ENCODE assay signal across 24 mouse cellular contexts in genomic region chr12:55422057-55422456, GRCm38 (mm10). TPM values are rescaled to one million over a fixed set of nuclear protein-coding genes. Genes with fewer than 3 reads are reported as not detected.
DNase-seq lines count a peak whose midpoint lies in the region; ATAC-seq and TF ChIP-seq lines count a peak whose summit lies in the region.
"Had no signal": no experiment of that assay in that cellular context is flagged by ENCODE, and none has a peak within 500 bp of the region (broad histone marks: within the 10 kb centered on the region; RNA-seq: fewer than 3 reads in every experiment).

No protein-coding gene starts in this region.

- ATAC-seq in heart, embryonic 16.5 days (replicated peaks; ENCODE audit: extremely low read depth, insufficient read depth, low FRiP score), result peak; percentile 69; the same call in 1 of the 2 replicates
- peak; percentile 72 for ATAC-seq in common myeloid progenitor, adult 5-6 weeks (replicated peaks; ENCODE audit: low read depth, poor library complexity, severe bottlenecking)
- no peak for ATAC-seq in forebrain, embryonic 13.5 days
- ATAC-seq: forebrain, postnatal 0 days; hindbrain, embryonic 16.5 days; intestine, postnatal 0 days; liver, embryonic 12.5 days had no signal

- no peak overlapping the region for H3K9ac ChIP-seq in heart, embryonic 16.5 days (ENCODE audit: low read length)
- no peak overlapping the region for H3K9ac ChIP-seq in forebrain, embryonic 13.5 days
- H3K9ac ChIP-seq: embryonic facial prominence, embryonic 12.5 days; forebrain, postnatal 0 days; kidney, embryonic 15.5 days; liver, embryonic 12.5 days had no signal

- H3K4me3 ChIP-seq in heart, embryonic 16.5 days (ENCODE audit: low read length), result no peak overlapping the region
- no peak overlapping the region for H3K4me3 ChIP-seq in spleen, adult 2 months (ENCODE audit: extremely low read depth, insufficient read depth, insufficient read length)
- H3K4me3 ChIP-seq in forebrain, embryonic 13.5 days, result no peak overlapping the region
- H3K4me3 ChIP-seq: embryonic facial prominence, embryonic 12.5 days; erythroblast, embryonic 14.5 days; kidney, embryonic 15.5 days; liver, embryonic 12.5 days; midbrain, embryonic 10.5 days had no signal

- whole genome bisulfite sequencing in heart, embryonic 16.5 days, result 19% methylated on average over 3 of the region's 3 CpGs
- WGBS in spleen, adult 2 months, result 3% methylated on average over 3 of the region's 3 CpGs
- WGBS in forebrain, embryonic 13.5 days, result 45% methylated on average over 3 of the region's 3 CpGs

- no peak for TF ChIP-seq POLR2A in spleen, adult 2 months (IDR thresholded peaks at IDR 0.05; ENCODE audit: low read depth, low read length)

- DNase-seq in heart, adult 8-10 months (ENCODE audit: low spot score), result no peak
- peak in 1 of 2 experiments; percentile 34 for DNase-seq in spleen, adult 2 months (ENCODE audit: low read depth in 1 of 2, low spot score in 2 of 2)
- no peak for DNase-seq in spleen, adult 18-20 months
- DNase-seq in thymus, postnatal 25 days, result peak; percentile 52
- no peak for DNase-seq in left cerebral cortex, adult 9 months (ENCODE audit: low spot score in 2 of 2)
- DNase-seq: cerebellum, adult 2 months; forebrain, postnatal 0 days; heart, postnatal 4 days; kidney, postnatal 4 days; layer of hippocampus, adult 9-11 months; lung, postnatal 4 days; retina, postnatal 1 day; right cerebral cortex, postnatal 4 days had no signal

- H3K4me2 ChIP-seq in heart, embryonic 16.5 days (ENCODE audit: low read depth, low read length), result no peak overlapping the region
- no peak overlapping the region for H3K4me2 ChIP-seq in forebrain, embryonic 13.5 days
- H3K4me2 ChIP-seq: embryonic facial prominence, embryonic 12.5 days; heart, embryonic 11.5 days; kidney, embryonic 15.5 days; liver, embryonic 12.5 days had no signal

- no peak for TF ChIP-seq CTCF in spleen, adult 2 months (IDR thresholded peaks at IDR 0.05; ENCODE audit: extremely low read depth, insufficient read depth, insufficient read length, insufficient replicate concordance)

- H3K4me1 ChIP-seq in heart, embryonic 16.5 days (ENCODE audit: control insufficient read depth, insufficient read depth, low read length), result peaks cover 6% of the 10 kb centered on the region
- peaks cover 7% of the 10 kb centered on the region; the same call in 1 of the 2 replicates for H3K4me1 ChIP-seq in spleen, adult 2 months (ENCODE audit: control insufficient read depth, insufficient read depth, insufficient read length)
- no peaks in the 10 kb centered on the region for H3K4me1 ChIP-seq in forebrain, embryonic 13.5 days
- H3K4me1 ChIP-seq: embryonic facial prominence, embryonic 12.5 days; kidney, embryonic 15.5 days; liver, embryonic 12.5 days; midbrain, embryonic 10.5 days had no signal

- H3K36me3 ChIP-seq in heart, embryonic 16.5 days (ENCODE audit: control insufficient read depth, insufficient read depth), result peaks cover 28% of the 10 kb centered on the region
- peaks cover 15% of the 10 kb centered on the region for H3K36me3 ChIP-seq in spleen, adult 2 months (ENCODE audit: control insufficient read depth, insufficient read depth, low read length)
- peaks cover 34% of the 10 kb centered on the region for H3K36me3 ChIP-seq in forebrain, embryonic 13.5 days (ENCODE audit: poor library complexity, severe bottlenecking)

- H3K9me3 ChIP-seq in heart, embryonic 16.5 days (replicated peaks; ENCODE audit: control insufficient read depth, low read length), result no peaks in the 10 kb centered on the region
- no peaks in the 10 kb centered on the region for H3K9me3 ChIP-seq in forebrain, embryonic 13.5 days (replicated peaks)
- H3K9me3 ChIP-seq: embryonic facial prominence, embryonic 12.5 days; kidney, embryonic 15.5 days; liver, embryonic 12.5 days had no signal

- H3K27me3 ChIP-seq in heart, embryonic 16.5 days (ENCODE audit: control insufficient read depth, insufficient read depth, low read length), result no peaks in the 10 kb centered on the region
- H3K27me3 ChIP-seq in spleen, adult 2 months (ENCODE audit: control insufficient read depth, insufficient read depth, low read length), result no peaks in the 10 kb centered on the region
- no peaks in the 10 kb centered on the region for H3K27me3 ChIP-seq in forebrain, embryonic 13.5 days
- H3K27me3 ChIP-seq: embryonic facial prominence, embryonic 12.5 days; kidney, embryonic 15.5 days; liver, embryonic 12.5 days had no signal

- H3K27ac ChIP-seq in heart, embryonic 16.5 days (ENCODE audit: low read length), result no peak overlapping the region
- 0 out of 2 replicates have a peak overlapping the region, but pooled peaks have one; percentile 28 for H3K27ac ChIP-seq in spleen, adult 2 months (ENCODE audit: insufficient read depth, low read length)
- H3K27ac ChIP-seq in forebrain, embryonic 13.5 days, result no peak overlapping the region
- H3K27ac ChIP-seq: embryonic facial prominence, embryonic 12.5 days; kidney, embryonic 15.5 days; liver, embryonic 12.5 days; midbrain, embryonic 10.5 days had no signal

RNA-seq across cellular contexts. Expression of gene Psma6, which starts 38.0 kb away (rescaled TPM):
- polyA plus RNA-seq in heart, embryonic 16.5 days (2015; fragmentation: Nextera tagmentation; extraction: Ambion mirVana), result 322 and 352 TPM in 2 replicates
- 100 to 1,000 TPM; 149 to 159 (median 156) TPM for total RNA-seq in heart, adult 8-10 months (2022)
- polyA plus RNA-seq in spleen, adult 2 months (2012; rRNA removed), result 16.5 and 20.1 TPM in 2 replicates
- total RNA-seq in common myeloid progenitor, adult 5-6 weeks (2017), result 326 and 362 TPM in 2 replicates
- polyA plus RNA-seq in forebrain, embryonic 13.5 days (2015; fragmentation: Nextera tagmentation; extraction: Ambion mirVana), result 505 and 510 TPM in 2 replicates

Comparison
In these comparisons a context has a peak if more than half of its experiments do, and no peak if none do; other contexts are left out.
1. RNA of gene Psma6, which starts 38.0 kb away (polyA plus RNA-seq): 505 to 510 TPM in forebrain, embryonic 13.5 days and 322 to 352 TPM in heart, embryonic 16.5 days; 16.5 to 20.1 TPM in spleen, adult 2 months; every median in the first group is over 10 times any median in the second.